Mouse (Mus musculus): ENCODE measurements around the gene Ap3m1.

Ap3m1 gene

GRCm38 (mm10) chr14:21088731-21089130 lies 36.4 kb upstream of the Ap3m1 start:
- Histone ChIP-seq H3K4me3 (replicated peaks; ENCODE audit: low read length) (no peak overlapping the region), H3K36me3 (ENCODE audit: insufficient read depth, low read length) (peaks cover 16% of the 10 kb centered on the region), H3K9me3 (ENCODE audit: low read length) (no peaks in the 10 kb centered on the region), H3K27me3 (ENCODE audit: insufficient read depth, low read length) (peaks cover 17% of the 10 kb centered on the region; the same call in 1 of the 2 replicates), H3K4me1 (replicated peaks; ENCODE audit: low read depth, low read length) (peaks cover 66% of the 10 kb centered on the region)
- TF ChIP-seq CTCF (conservative IDR thresholded peaks at IDR 0.05; ENCODE audit: low read length), result no peak
- TF ChIP-seq NANOG (IDR thresholded peaks at IDR 0.05; ENCODE audit: borderline replicate concordance, low read length), result peak; percentile 97

GRCm38 (mm10) chr14:21087390-21088060 lies 35.2 kb upstream of the Ap3m1 start:
- no peak for TF ChIP-seq CTCF (conservative IDR thresholded peaks at IDR 0.05; ENCODE audit: low read length)
- no peak for TF ChIP-seq NANOG (IDR thresholded peaks at IDR 0.05; ENCODE audit: borderline replicate concordance, low read length)
- no peak for TF ChIP-seq POU5F1 (IDR thresholded peaks at IDR 0.05; ENCODE audit: borderline replicate concordance, low read length)
- Histone ChIP-seq H3K27me3 (ENCODE audit: insufficient read depth, low read length) (peaks cover 17% of the 10 kb centered on the region; the same call in 1 of the 2 replicates), H3K9me3 (ENCODE audit: low read length) (no peaks in the 10 kb centered on the region), H3K4me3 (replicated peaks; ENCODE audit: low read length) (0 out of 2 replicates have a peak overlapping the region, but pooled peaks have one; percentile 30), H3K36me3 (ENCODE audit: insufficient read depth, low read length) (peaks cover 8% of the 10 kb centered on the region; the same call in 1 of the 2 replicates), H3K4me1 (replicated peaks; ENCODE audit: low read depth, low read length) (peaks cover 70% of the 10 kb centered on the region)

GRCm38 (mm10) chr14:21086827-21087351 lies 34.6 kb upstream of the Ap3m1 start:
- H3K4me3 ChIP-seq (replicated peaks; ENCODE audit: low read length), result no peak overlapping the region
- 0 out of 2 replicates have a peak, but pooled peaks cover 4% of the 10 kb centered on the region for H3K36me3 ChIP-seq (ENCODE audit: insufficient read depth, low read length)
- H3K9me3 ChIP-seq (ENCODE audit: low read length), result no peaks in the 10 kb centered on the region
- H3K27me3 ChIP-seq (ENCODE audit: insufficient read depth, low read length), result peaks cover 17% of the 10 kb centered on the region; the same call in 1 of the 2 replicates
- TF ChIP-seq CTCF (conservative IDR thresholded peaks at IDR 0.05; ENCODE audit: low read length) (no peak), POU5F1 (IDR thresholded peaks at IDR 0.05; ENCODE audit: borderline replicate concordance, low read length) (no peak), NANOG (IDR thresholded peaks at IDR 0.05; ENCODE audit: borderline replicate concordance, low read length) (no peak)
- peaks cover 75% of the 10 kb centered on the region for H3K4me1 ChIP-seq (replicated peaks; ENCODE audit: low read depth, low read length)

GRCm38 (mm10) chr14:21086106-21086505 lies 33.8 kb upstream of the Ap3m1 start:
- Histone ChIP-seq H3K27me3 (ENCODE audit: insufficient read depth, low read length) (peaks cover 17% of the 10 kb centered on the region; the same call in 1 of the 2 replicates), H3K9me3 (ENCODE audit: low read length) (no peaks in the 10 kb centered on the region), H3K36me3 (ENCODE audit: insufficient read depth, low read length) (0 out of 2 replicates have a peak, but pooled peaks cover 4% of the 10 kb centered on the region), H3K4me3 (replicated peaks; ENCODE audit: low read length) (no peak overlapping the region), H3K4me1 (replicated peaks; ENCODE audit: low read depth, low read length) (peaks cover 70% of the 10 kb centered on the region)
- TF ChIP-seq CTCF (conservative IDR thresholded peaks at IDR 0.05; ENCODE audit: low read length), result no peak
- TF ChIP-seq POU5F1 (IDR thresholded peaks at IDR 0.05; ENCODE audit: borderline replicate concordance, low read length), result no peak
- TF ChIP-seq NANOG (IDR thresholded peaks at IDR 0.05; ENCODE audit: borderline replicate concordance, low read length), result no peak

- Histone ChIP-seq H3K36me3 (ENCODE audit: insufficient read depth, low read length) (0 out of 2 replicates have a peak, but pooled peaks cover 4% of the 10 kb centered on the region), H3K27me3 (ENCODE audit: insufficient read depth, low read length) (peaks cover 17% of the 10 kb centered on the region; the same call in 1 of the 2 replicates), H3K4me1 (replicated peaks; ENCODE audit: low read depth, low read length) (peaks cover 66% of the 10 kb centered on the region), H3K9me3 (ENCODE audit: low read length) (no peaks in the 10 kb centered on the region), H3K4me3 (replicated peaks; ENCODE audit: low read length) (no peak overlapping the region)
- TF ChIP-seq POU5F1 (IDR thresholded peaks at IDR 0.05; ENCODE audit: borderline replicate concordance, low read length), result no peak
- TF ChIP-seq CTCF (conservative IDR thresholded peaks at IDR 0.05; ENCODE audit: low read length), result no peak
- no peak for TF ChIP-seq NANOG (IDR thresholded peaks at IDR 0.05; ENCODE audit: borderline replicate concordance, low read length)
These were observed 33.4 kb upstream of the Ap3m1 start for GRCm38 (mm10) chr14:21085666-21086065.

GRCm38 (mm10) chr14:21082823-21083222 lies 30.5 kb upstream of the Ap3m1 start:
- Histone ChIP-seq H3K9me3 (ENCODE audit: low read length) (no peaks in the 10 kb centered on the region), H3K4me1 (replicated peaks; ENCODE audit: low read depth, low read length) (peaks cover 47% of the 10 kb centered on the region), H3K4me3 (replicated peaks; ENCODE audit: low read length) (no peak overlapping the region), H3K36me3 (ENCODE audit: insufficient read depth, low read length) (0 out of 2 replicates have a peak, but pooled peaks cover 4% of the 10 kb centered on the region), H3K27me3 (ENCODE audit: insufficient read depth, low read length) (peaks cover 11% of the 10 kb centered on the region; the same call in 1 of the 2 replicates)
- no peak for TF ChIP-seq CTCF (conservative IDR thresholded peaks at IDR 0.05; ENCODE audit: low read length)
- TF ChIP-seq NANOG (IDR thresholded peaks at IDR 0.05; ENCODE audit: borderline replicate concordance, low read length), result no peak
- TF ChIP-seq POU5F1 (IDR thresholded peaks at IDR 0.05; ENCODE audit: borderline replicate concordance, low read length), result no peak

GRCm38 (mm10) chr14:21078511-21078910 lies 26.2 kb upstream of the Ap3m1 start:
- Histone ChIP-seq H3K27me3 (ENCODE audit: insufficient read depth, low read length) (peaks cover 7% of the 10 kb centered on the region; the same call in 1 of the 2 replicates), H3K9me3 (ENCODE audit: low read length) (no peaks in the 10 kb centered on the region), H3K4me3 (replicated peaks; ENCODE audit: low read length) (no peak overlapping the region), H3K36me3 (ENCODE audit: insufficient read depth, low read length) (no peaks in the 10 kb centered on the region), H3K4me1 (replicated peaks; ENCODE audit: low read depth, low read length) (peaks cover 50% of the 10 kb centered on the region)
- TF ChIP-seq CTCF (conservative IDR thresholded peaks at IDR 0.05; ENCODE audit: low read length), result no peak
- no peak for TF ChIP-seq POU5F1 (IDR thresholded peaks at IDR 0.05; ENCODE audit: borderline replicate concordance, low read length)
- no peak for TF ChIP-seq NANOG (IDR thresholded peaks at IDR 0.05; ENCODE audit: borderline replicate concordance, low read length)

GRCm38 (mm10) chr14:21077939-21078338 lies 25.6 kb upstream of the Ap3m1 start:
- Histone ChIP-seq H3K9me3 (ENCODE audit: low read length) (no peaks in the 10 kb centered on the region), H3K4me3 (replicated peaks; ENCODE audit: low read length) (no peak overlapping the region), H3K27me3 (ENCODE audit: insufficient read depth, low read length) (peaks cover 7% of the 10 kb centered on the region; the same call in 1 of the 2 replicates), H3K4me1 (replicated peaks; ENCODE audit: low read depth, low read length) (peaks cover 49% of the 10 kb centered on the region), H3K36me3 (ENCODE audit: insufficient read depth, low read length) (no peaks in the 10 kb centered on the region)
- no peak for TF ChIP-seq POU5F1 (IDR thresholded peaks at IDR 0.05; ENCODE audit: borderline replicate concordance, low read length)

Measured in E14TG2a.4 (cell line).